Mouse (Mus musculus): Measurements from ENCODE around the gene Golga4. TPM values are rescaled to one million over a fixed set of nuclear protein-coding genes. Genes with fewer than 3 reads are reported as not detected.
A peak's percentile ranks its signal among the peaks of the same experiment; 100 is the strongest.

The Golga4 gene
- polyA plus RNA-seq, 1 experiment, result 85.1 TPM

GRCm38 (mm10) chr9:118477961-118478360, 28.1 kb upstream of the Golga4 start, which contains the start of gene Eomes:
Eomes (plus strand) TSS chr9:118478212.
- no peak within 1 kb of the TSS for H3K27ac ChIP-seq (ENCODE audit: insufficient read depth, low read length)
- TF ChIP-seq POLR2A (IDR thresholded peaks at IDR 0.05; ENCODE audit: low read depth, low read length) (no peak), CTCF (IDR thresholded peaks at IDR 0.05; ENCODE audit: borderline replicate concordance, insufficient read depth, low read length) (no peak)
- H3K4me3 ChIP-seq (ENCODE audit: insufficient read depth, low read length), result peak within 1 kb of the TSS; percentile 35
- no peaks in the 10 kb centered on the region; the same call in 1 of the 2 replicates for H3K4me1 ChIP-seq (ENCODE audit: control insufficient read depth, insufficient read depth, low read length)

- Histone ChIP-seq H3K4me3 (ENCODE audit: insufficient read depth, low read length) (peak overlapping the region; percentile 25), H3K27ac (ENCODE audit: insufficient read depth, low read length) (no peak overlapping the region), H3K4me1 (ENCODE audit: control insufficient read depth, insufficient read depth, low read length) (no peaks in the 10 kb centered on the region; the same call in 1 of the 2 replicates)
- TF ChIP-seq CTCF (IDR thresholded peaks at IDR 0.05; ENCODE audit: borderline replicate concordance, insufficient read depth, low read length), result no peak
- TF ChIP-seq POLR2A (IDR thresholded peaks at IDR 0.05; ENCODE audit: low read depth, low read length), result no peak
Observed at GRCm38 (mm10) chr9:118478458-118478838, 27.6 kb upstream of the Golga4 start.

GRCm38 (mm10) chr9:118478839-118479507, 27.1 kb upstream of the Golga4 start:
- H3K4me1 ChIP-seq (ENCODE audit: control insufficient read depth, insufficient read depth, low read length), result no peaks in the 10 kb centered on the region; the same call in 1 of the 2 replicates
- no peak for TF ChIP-seq CTCF (IDR thresholded peaks at IDR 0.05; ENCODE audit: borderline replicate concordance, insufficient read depth, low read length)
- no peak for TF ChIP-seq POLR2A (IDR thresholded peaks at IDR 0.05; ENCODE audit: low read depth, low read length)
- no peak overlapping the region for H3K27ac ChIP-seq (ENCODE audit: insufficient read depth, low read length)
- peak overlapping the region; percentile 25; the same call in 1 of the 2 replicates for H3K4me3 ChIP-seq (ENCODE audit: insufficient read depth, low read length)

DNA sequence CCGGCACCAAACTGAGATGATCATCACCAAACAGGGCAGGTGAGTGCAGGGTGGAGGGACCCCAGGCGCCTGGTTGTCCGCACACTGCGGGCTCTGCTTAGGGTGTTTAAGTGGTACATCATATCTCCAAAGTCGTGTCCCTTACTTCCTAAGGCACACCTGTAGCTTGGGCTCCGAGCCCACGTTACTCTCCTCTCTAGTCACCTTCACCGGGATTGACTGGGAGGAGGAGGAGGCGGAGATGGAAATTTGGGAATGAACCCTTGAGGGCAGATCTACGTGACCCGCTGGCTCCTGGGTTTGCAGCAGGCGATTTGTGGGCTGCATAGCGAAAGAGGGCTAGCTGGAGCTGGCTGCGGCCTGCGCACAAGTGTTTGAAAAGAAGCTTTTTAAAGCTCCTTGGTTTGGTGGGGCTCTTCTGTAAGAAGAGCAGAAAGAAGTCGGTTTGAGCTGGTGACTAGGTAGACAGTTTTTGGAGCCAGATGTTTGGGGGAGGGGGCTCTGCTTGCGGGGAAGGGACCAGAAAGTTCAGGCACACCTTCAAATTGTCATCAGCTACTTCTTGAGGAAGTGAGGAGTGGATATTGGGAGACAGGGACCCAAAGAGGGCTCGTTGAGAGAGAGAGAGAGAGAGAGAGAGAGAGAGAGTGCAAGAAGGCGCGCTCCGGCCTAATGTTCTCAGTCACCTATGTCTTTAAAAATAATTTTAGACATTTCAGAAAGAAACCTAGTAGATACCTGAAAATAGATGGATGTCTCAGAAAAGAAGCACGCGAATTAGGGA, 26.4 kb upstream of the Golga4 start:
- Histone ChIP-seq H3K4me1 (ENCODE audit: control insufficient read depth, insufficient read depth, low read length) (no peaks in the 10 kb centered on the region; the same call in 1 of the 2 replicates), H3K27ac (ENCODE audit: insufficient read depth, low read length) (no peak overlapping the region), H3K4me3 (ENCODE audit: insufficient read depth, low read length) (peak overlapping the region; percentile 25; the same call in 1 of the 2 replicates)
- TF ChIP-seq POLR2A (IDR thresholded peaks at IDR 0.05; ENCODE audit: low read depth, low read length) (no peak), CTCF (IDR thresholded peaks at IDR 0.05; ENCODE audit: borderline replicate concordance, insufficient read depth, low read length) (no peak)

DNA sequence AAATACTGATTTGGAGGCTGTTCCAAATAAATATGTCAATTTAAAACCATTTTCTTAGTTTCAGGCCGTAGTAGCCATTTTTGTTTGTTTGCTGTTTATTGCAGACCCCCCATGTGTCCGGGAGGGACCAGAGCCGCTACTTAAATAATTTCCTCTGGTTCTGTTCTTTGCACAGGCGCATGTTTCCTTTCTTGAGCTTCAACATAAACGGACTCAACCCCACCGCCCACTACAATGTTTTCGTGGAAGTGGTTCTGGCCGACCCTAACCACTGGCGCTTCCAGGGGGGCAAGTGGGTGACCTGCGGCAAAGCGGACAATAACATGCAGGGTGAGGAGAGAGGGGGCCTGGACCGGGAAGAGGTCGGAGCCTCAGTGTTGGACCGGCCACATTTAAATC, 25.8 kb upstream of the Golga4 start:
- Histone ChIP-seq H3K27ac (ENCODE audit: insufficient read depth, low read length) (no peak overlapping the region), H3K4me1 (ENCODE audit: control insufficient read depth, insufficient read depth, low read length) (no peaks in the 10 kb centered on the region; the same call in 1 of the 2 replicates), H3K4me3 (ENCODE audit: insufficient read depth, low read length) (no peak overlapping the region)
- TF ChIP-seq CTCF (IDR thresholded peaks at IDR 0.05; ENCODE audit: borderline replicate concordance, insufficient read depth, low read length), result no peak

DNA sequence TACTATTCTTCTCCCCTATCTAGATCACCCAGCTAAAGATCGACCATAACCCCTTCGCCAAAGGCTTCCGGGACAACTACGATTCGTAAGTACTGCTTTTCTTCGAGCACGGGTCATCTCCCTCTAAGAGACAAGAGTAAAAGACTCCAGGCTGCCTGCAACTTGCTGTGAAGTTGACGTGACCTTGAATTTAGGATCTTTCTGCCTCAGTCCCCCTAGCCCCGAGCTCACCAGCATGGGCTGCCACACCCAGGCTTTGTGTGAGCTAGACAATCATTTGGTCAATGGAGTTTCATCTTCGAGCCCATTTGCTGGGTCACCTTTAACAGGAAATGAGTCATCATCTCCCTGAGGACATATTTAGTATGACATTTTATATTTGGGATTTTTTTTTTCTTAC, 23.9 kb upstream of the Golga4 start:
- Histone ChIP-seq H3K4me3 (ENCODE audit: insufficient read depth, low read length) (no peak overlapping the region), H3K27ac (ENCODE audit: insufficient read depth, low read length) (no peak overlapping the region), H3K4me1 (ENCODE audit: control insufficient read depth, insufficient read depth, low read length) (no peaks in the 10 kb centered on the region; the same call in 1 of the 2 replicates)
- TF ChIP-seq CTCF (IDR thresholded peaks at IDR 0.05; ENCODE audit: borderline replicate concordance, insufficient read depth, low read length) (no peak), POLR2A (IDR thresholded peaks at IDR 0.05; ENCODE audit: low read depth, low read length) (no peak)

- TF ChIP-seq POLR2A (IDR thresholded peaks at IDR 0.05; ENCODE audit: low read depth, low read length) (no peak), CTCF (IDR thresholded peaks at IDR 0.05; ENCODE audit: borderline replicate concordance, insufficient read depth, low read length) (no peak)
- H3K27ac ChIP-seq (ENCODE audit: insufficient read depth, low read length), result no peak overlapping the region
- no peaks in the 10 kb centered on the region for H3K4me1 ChIP-seq (ENCODE audit: control insufficient read depth, insufficient read depth, low read length)
- H3K4me3 ChIP-seq (ENCODE audit: insufficient read depth, low read length), result no peak overlapping the region
Observed at GRCm38 (mm10) chr9:118486361-118487095, 19.5 kb upstream of the Golga4 start.

DNA sequence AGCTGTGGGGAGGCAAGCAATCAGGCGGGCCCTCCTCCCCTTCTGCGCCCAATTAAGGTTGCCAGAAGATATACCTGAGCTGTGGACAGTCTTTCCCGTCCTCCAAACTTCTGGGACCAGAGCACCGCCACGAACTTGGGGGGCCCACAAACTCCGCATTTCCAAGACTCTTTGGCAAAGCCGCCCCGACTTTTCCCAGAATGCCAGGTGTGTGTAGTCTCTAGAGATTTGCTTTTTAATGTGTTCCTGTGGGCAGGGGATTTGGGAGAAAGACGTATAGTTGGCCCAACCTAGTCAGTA, 19.0 kb upstream of the Golga4 start:
- Histone ChIP-seq H3K4me3 (ENCODE audit: insufficient read depth, low read length) (no peak overlapping the region), H3K27ac (ENCODE audit: insufficient read depth, low read length) (no peak overlapping the region), H3K4me1 (ENCODE audit: control insufficient read depth, insufficient read depth, low read length) (no peaks in the 10 kb centered on the region)
- no peak for TF ChIP-seq POLR2A (IDR thresholded peaks at IDR 0.05; ENCODE audit: low read depth, low read length)
- TF ChIP-seq CTCF (IDR thresholded peaks at IDR 0.05; ENCODE audit: borderline replicate concordance, insufficient read depth, low read length), result no peak

DNA sequence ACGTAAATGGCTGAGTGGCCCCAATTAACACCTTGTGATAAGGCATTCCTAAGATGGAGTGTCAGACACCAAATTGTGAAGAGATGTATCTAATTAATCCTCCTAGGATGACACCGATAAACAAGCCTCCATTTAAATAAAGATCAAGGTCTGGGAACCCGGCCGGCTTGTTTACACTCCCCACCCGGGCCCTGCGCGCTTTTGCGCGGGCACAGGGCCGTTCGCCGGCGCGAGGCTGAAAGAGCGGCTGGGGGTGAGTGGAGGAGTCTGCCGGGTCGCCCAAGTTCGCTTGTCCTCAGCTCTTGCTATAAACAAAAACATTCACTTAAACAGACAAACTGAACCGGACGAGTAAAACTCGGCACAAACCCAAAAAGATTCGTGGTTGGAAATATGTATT, 18.4 kb upstream of the Golga4 start:
- H3K27ac ChIP-seq (ENCODE audit: insufficient read depth, low read length), result no peak overlapping the region
- TF ChIP-seq POLR2A (IDR thresholded peaks at IDR 0.05; ENCODE audit: low read depth, low read length) (no peak), CTCF (IDR thresholded peaks at IDR 0.05; ENCODE audit: borderline replicate concordance, insufficient read depth, low read length) (no peak)
- peak overlapping the region; percentile 46 for H3K4me3 ChIP-seq (ENCODE audit: insufficient read depth, low read length)
- no peaks in the 10 kb centered on the region for H3K4me1 ChIP-seq (ENCODE audit: control insufficient read depth, insufficient read depth, low read length)
